Mouse (Mus musculus) forebrain, embryonic 14.5 days (tissue): ENCODE data around the gene Samd4. TPM values are rescaled to one million over a fixed set of nuclear protein-coding genes. Genes with fewer than 3 reads are reported as not detected.

ENCODE experiments used
- ATAC-seq: fragments of 200-750 bp; cut with Nextera tagmentation; 2 replicates; pipeline ENCODE4 v1.8.0; 2017; ENCODE audit warnings: mild to moderate bottlenecking, moderate library complexity
- DNase-seq: peaks from one replicate; pipeline ENCODE4 v3.0.0-alpha.2; 2015; ENCODE audit warnings: low spot score
- H3K27ac ChIP-seq: fragments of 300-500 bp; sonication (generic); 2 replicates; pipeline ENCODE4 v1.5.1; 2014; ENCODE audit warnings: low read depth, mild to moderate bottlenecking, control low read depth, low read length, moderate library complexity
- H3K27me3 ChIP-seq: fragments of 300-500 bp; sonication (generic); replicated peaks from 2 replicates; pipeline ENCODE4 v1.6.1; 2014; ENCODE audit warnings: low read length, control low read depth, mixed read lengths; ENCODE audit not compliant: control insufficient read depth, insufficient read depth
- H3K36me3 ChIP-seq: fragments of 300-500 bp; sonication (generic); 2 replicates; pipeline ENCODE4 v1.6.1; 2014; ENCODE audit warnings: low read length, control low read depth; ENCODE audit not compliant: control insufficient read depth, insufficient read depth
- H3K4me1 ChIP-seq: fragments of 300-500 bp; sonication (generic); 2 replicates; pipeline ENCODE4 v1.6.1; 2014; ENCODE audit warnings: antibody characterized with exemption, low read length, control low read depth; ENCODE audit not compliant: control insufficient read depth, insufficient read depth
- H3K4me2 ChIP-seq: fragments of 300-500 bp; sonication (generic); 2 replicates; pipeline ENCODE4 v1.6.1; 2014; ENCODE audit warnings: mild to moderate bottlenecking, control low read depth, low read length
- H3K4me3 ChIP-seq: fragments of 300-500 bp; sonication (generic); 2 replicates; pipeline ENCODE4 v1.5.1; 2014; ENCODE audit warnings: low read depth, low read length, control low read depth
- H3K9ac ChIP-seq: fragments of 300-500 bp; sonication (generic); 2 replicates; pipeline ENCODE4 v1.6.1; 2014; ENCODE audit warnings: mild to moderate bottlenecking, low read length, control low read depth, moderate library complexity
- H3K9me3 ChIP-seq: fragments of 300-500 bp; sonication (generic); replicated peaks from 2 replicates; pipeline ENCODE4 v1.6.1; 2016; ENCODE audit warnings: low read length, control low read depth, mixed read lengths; ENCODE audit not compliant: control insufficient read depth
- WGBS: fragments of 180-500 bp; shearing (Covaris S2); extraction: QIAGEN DNeasy Blood & Tissue Kit; methylation state at CpG from one replicate; pipeline ENCODE4 v1.1.7; 2014; 5-methylcytosine and 5-hydroxymethylcytosine counted together
- polyA plus RNA-seq: library from polyadenylated mRNA; unstranded; fragments of >200 nt; fragmentation: Nextera tagmentation; extraction: Ambion mirVana; gene quantifications from 2 replicates; pipeline ENCODE4 v1.2.1, GENCODE M21; 2014

Gene Samd4
- polyA plus RNA-seq, 1 experiment from 2014 or later, result 3.6 TPM

- Histone ChIP-seq H3K4me3 (no peak overlapping the region), H3K4me1 (no peaks in the 10 kb centered on the region), H3K27me3 (no peaks in the 10 kb centered on the region), H3K9me3 (no peaks in the 10 kb centered on the region), H3K27ac (no peak overlapping the region), H3K36me3 (no peaks in the 10 kb centered on the region; the same call in 1 of the 2 replicates), H3K9ac (no peak overlapping the region), H3K4me2 (no peak overlapping the region)
- WGBS, result 90% methylated on average over 5 of the region's 5 CpGs
- DNase-seq (no peak), ATAC-seq (no peak)
Measured at GRCm38 (mm10) chr14:46897953-46898352, 15.3 kb downstream of the Samd4 start.

GRCm38 (mm10) chr14:46898626-46899025 lies 16.0 kb downstream of the Samd4 start:
- no peaks in the 10 kb centered on the region for H3K27me3 ChIP-seq
- H3K9me3 ChIP-seq, result no peaks in the 10 kb centered on the region
- WGBS, result 64% methylated on average over 3 of the region's 3 CpGs
- ATAC-seq (no peak), DNase-seq (no peak)
- H3K4me2 ChIP-seq, result no peak overlapping the region
- H3K36me3 ChIP-seq, result no peaks in the 10 kb centered on the region; the same call in 1 of the 2 replicates
- no peaks in the 10 kb centered on the region for H3K4me1 ChIP-seq
- H3K27ac ChIP-seq, result no peak overlapping the region
- H3K9ac ChIP-seq, result no peak overlapping the region
- H3K4me3 ChIP-seq, result no peak overlapping the region

GRCm38 (mm10) chr14:46902498-46903087 lies 19.9 kb downstream of the Samd4 start:
- DNase-seq, result no peak
- WGBS, result 89% methylated on average over 9 of the region's 9 CpGs
- no peak overlapping the region for H3K9ac ChIP-seq

GRCm38 (mm10) chr14:46904276-46904675 lies 21.6 kb downstream of the Samd4 start:
- H3K36me3 ChIP-seq, result no peaks in the 10 kb centered on the region
- DNase-seq, result no peak
- H3K4me3 ChIP-seq, result no peak overlapping the region
- H3K27ac ChIP-seq, result no peak overlapping the region
- no peak overlapping the region for H3K9ac ChIP-seq
- no peak overlapping the region for H3K4me2 ChIP-seq
- no peaks in the 10 kb centered on the region for H3K4me1 ChIP-seq
- WGBS, result 90% methylated on average over 4 of the region's 4 CpGs
- H3K27me3 ChIP-seq, result no peaks in the 10 kb centered on the region
- no peak for ATAC-seq
- H3K9me3 ChIP-seq, result no peaks in the 10 kb centered on the region

More at GRCm38 (mm10) chr14:46902498-46903087, 19.9 kb downstream of the Samd4 start:
- ATAC-seq, result no peak
- Histone ChIP-seq H3K27me3 (no peaks in the 10 kb centered on the region), H3K27ac (no peak overlapping the region), H3K9me3 (no peaks in the 10 kb centered on the region), H3K4me1 (no peaks in the 10 kb centered on the region), H3K4me2 (no peak overlapping the region), H3K4me3 (no peak overlapping the region), H3K36me3 (no peaks in the 10 kb centered on the region)

GRCm38 (mm10) chr14:46908858-46909257 lies 26.2 kb downstream of the Samd4 start:
- 89% methylated on average over 8 of the region's 8 CpGs for WGBS
- no peaks in the 10 kb centered on the region for H3K27me3 ChIP-seq
- DNase-seq (no peak), ATAC-seq (no peak)
- no peak overlapping the region for H3K4me3 ChIP-seq
- H3K4me2 ChIP-seq, result no peak overlapping the region
- no peak overlapping the region for H3K27ac ChIP-seq
- no peaks in the 10 kb centered on the region for H3K36me3 ChIP-seq
- no peaks in the 10 kb centered on the region for H3K4me1 ChIP-seq
- H3K9me3 ChIP-seq, result no peaks in the 10 kb centered on the region
- H3K9ac ChIP-seq, result no peak overlapping the region

GRCm38 (mm10) chr14:46912496-46912895 lies 29.8 kb downstream of the Samd4 start:
- no peak for ATAC-seq
- no peak for DNase-seq
- no peaks in the 10 kb centered on the region for H3K27me3 ChIP-seq
- no peaks in the 10 kb centered on the region for H3K9me3 ChIP-seq
- 89% methylated on average over 7 of the region's 7 CpGs for WGBS
- H3K27ac ChIP-seq, result no peak overlapping the region
- no peak overlapping the region for H3K4me3 ChIP-seq
- H3K9ac ChIP-seq, result no peak overlapping the region
- H3K4me2 ChIP-seq, result no peak overlapping the region
- H3K4me1 ChIP-seq, result 0 out of 2 replicates have a peak, but pooled peaks cover 2% of the 10 kb centered on the region
- H3K36me3 ChIP-seq, result no peaks in the 10 kb centered on the region

GRCm38 (mm10) chr14:46914356-46914755 lies 31.7 kb downstream of the Samd4 start:
- 39% methylated on average over 6 of the region's 6 CpGs for WGBS
- ATAC-seq (no peak), DNase-seq (peak; percentile 57)
- 0 out of 2 replicates have a peak, but pooled peaks cover 2% of the 10 kb centered on the region for H3K4me1 ChIP-seq
- no peak overlapping the region for H3K27ac ChIP-seq
- no peak overlapping the region for H3K4me3 ChIP-seq
- H3K9ac ChIP-seq, result no peak overlapping the region
- no peaks in the 10 kb centered on the region for H3K27me3 ChIP-seq
- H3K9me3 ChIP-seq, result no peaks in the 10 kb centered on the region
- no peaks in the 10 kb centered on the region for H3K36me3 ChIP-seq
- H3K4me2 ChIP-seq, result no peak overlapping the region

GRCm38 (mm10) chr14:46915555-46915954 lies 32.9 kb downstream of the Samd4 start:
- no peaks in the 10 kb centered on the region for H3K36me3 ChIP-seq
- H3K4me2 ChIP-seq, result no peak overlapping the region
- no peaks in the 10 kb centered on the region for H3K27me3 ChIP-seq
- no peak overlapping the region for H3K9ac ChIP-seq
- no peak overlapping the region for H3K4me3 ChIP-seq
- ATAC-seq (no peak), DNase-seq (no peak)
- no peak overlapping the region for H3K27ac ChIP-seq
- WGBS, result 81% methylated on average over 6 of the region's 6 CpGs
- no peaks in the 10 kb centered on the region for H3K9me3 ChIP-seq
- H3K4me1 ChIP-seq, result 0 out of 2 replicates have a peak, but pooled peaks cover 2% of the 10 kb centered on the region

GRCm38 (mm10) chr14:46916581-46916980 lies 33.9 kb downstream of the Samd4 start:
- DNase-seq (peak; percentile 31), ATAC-seq (no peak)
- 75% methylated on average over 4 of the region's 4 CpGs for WGBS
- Histone ChIP-seq H3K4me1 (0 out of 2 replicates have a peak, but pooled peaks cover 2% of the 10 kb centered on the region), H3K36me3 (no peaks in the 10 kb centered on the region), H3K27me3 (no peaks in the 10 kb centered on the region), H3K4me2 (no peak overlapping the region), H3K4me3 (no peak overlapping the region), H3K9ac (no peak overlapping the region), H3K27ac (no peak overlapping the region), H3K9me3 (no peaks in the 10 kb centered on the region)
